Mouse (Mus musculus): ENCODE results near the gene Sox1. TPM values are rescaled to one million over a fixed set of nuclear protein-coding genes. Genes with fewer than 3 reads are reported as not detected.

Sox1 gene
- polyA plus RNA-seq, 1 experiment from 2014 or later = not detected

DNA sequence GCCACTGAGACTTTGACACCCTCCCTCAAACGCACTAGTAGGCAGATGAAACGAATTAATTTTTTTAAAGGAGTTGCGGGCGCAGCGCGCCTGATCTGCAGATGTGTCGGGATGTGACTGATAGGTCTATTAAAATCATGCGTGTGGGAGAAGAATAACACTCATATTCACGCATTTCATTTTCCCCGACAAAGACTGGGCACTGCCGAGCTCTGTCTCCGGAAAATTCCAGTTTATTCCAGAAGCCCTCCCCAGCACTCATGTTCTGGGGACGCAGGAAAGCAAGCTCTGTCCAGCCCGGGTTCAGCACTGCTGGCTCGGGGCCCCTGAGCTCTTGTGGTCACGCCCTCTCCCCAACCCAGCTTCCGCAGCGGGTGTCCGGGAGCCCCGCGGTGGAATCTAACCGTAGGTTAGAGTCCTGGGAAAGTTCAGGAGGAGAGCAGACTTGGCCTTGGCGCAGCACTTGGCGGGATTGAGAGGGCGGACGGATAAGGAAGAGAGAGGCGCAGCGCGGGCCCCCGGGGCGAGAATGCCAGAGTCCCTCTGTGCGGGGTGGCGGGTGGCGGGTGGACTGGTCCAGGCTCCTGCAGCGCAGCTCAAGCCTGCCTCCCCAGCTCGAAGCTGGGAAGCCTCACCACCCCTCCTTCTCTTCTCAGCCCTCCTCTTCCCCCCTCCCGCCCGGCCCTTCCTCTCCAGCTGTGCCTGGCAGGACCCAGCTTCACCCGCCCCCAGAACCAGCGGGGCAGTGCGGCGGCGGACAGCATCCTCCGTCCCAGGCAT lies 5.7 kb downstream of the Sox1 start:
- ATAC-seq (ENCODE audit: low read depth) = no peak
- H3K27ac ChIP-seq = no peak overlapping the region

DNA sequence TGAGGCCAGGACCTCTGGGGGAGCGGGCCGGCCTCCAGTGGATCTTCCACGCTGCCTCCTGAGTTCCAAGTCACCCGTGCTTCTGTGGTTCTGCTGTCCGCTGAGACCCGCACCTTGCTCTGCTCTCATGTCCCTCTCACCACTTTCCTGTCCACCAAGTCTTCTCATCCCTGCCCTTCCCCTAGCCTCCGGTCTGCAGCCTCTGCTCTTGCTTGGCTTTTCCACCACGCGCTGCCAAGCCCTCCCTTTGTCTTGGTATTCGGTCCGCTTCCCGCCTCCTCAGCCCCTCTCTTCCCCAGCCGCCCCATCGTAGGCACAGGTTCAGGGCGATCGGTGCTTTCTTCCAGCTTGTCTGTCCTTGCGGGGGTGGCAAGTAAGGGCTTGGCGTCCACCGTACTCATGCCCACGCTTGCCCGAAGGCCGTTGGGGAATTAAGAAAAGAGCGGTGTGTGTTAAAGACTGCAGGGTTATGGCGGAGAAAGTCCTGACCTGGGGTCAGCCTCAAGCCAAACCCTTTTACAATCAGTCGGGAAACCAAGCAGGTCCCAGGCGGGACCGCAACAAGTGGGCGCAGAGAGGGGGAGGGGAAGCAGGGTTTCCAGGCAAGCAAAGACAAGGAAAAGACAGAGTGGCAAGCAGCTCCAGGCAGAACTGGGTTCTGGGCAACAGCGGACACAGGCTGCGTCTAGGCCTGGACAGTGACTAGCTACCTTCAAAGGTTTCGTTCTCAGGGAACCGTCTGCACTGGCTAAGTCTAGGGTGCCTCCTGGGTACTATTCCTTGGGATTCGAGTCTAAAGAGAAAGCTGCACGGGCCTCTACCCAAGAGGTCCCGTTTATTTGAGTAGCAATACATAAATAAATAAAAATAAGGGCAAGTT lies 6.5 kb downstream of the Sox1 start:
- no peak overlapping the region for H3K4me3 ChIP-seq (replicated peaks)
- H3K9me3 ChIP-seq (replicated peaks) = no peaks in the 10 kb centered on the region
- H3K4me2 ChIP-seq = no peak overlapping the region
- H3K27me3 ChIP-seq = peaks cover 95% of the 10 kb centered on the region
- DNase-seq (no peak), ATAC-seq (ENCODE audit: low read depth) (no peak)
- no peaks in the 10 kb centered on the region for H3K4me1 ChIP-seq (replicated peaks)
- H3K36me3 ChIP-seq = no peaks in the 10 kb centered on the region
- 2% methylated on average over 35 of the region's 35 CpGs for whole genome bisulfite sequencing (ENCODE audit: insufficient replicate concordance)
- H3K9ac ChIP-seq = no peak overlapping the region
- no peak overlapping the region for H3K27ac ChIP-seq

More for the DNA sequence above, 5.7 kb downstream of the Sox1 start:
- Histone ChIP-seq H3K4me3 (replicated peaks) (no peak overlapping the region), H3K9me3 (replicated peaks) (no peaks in the 10 kb centered on the region), H3K4me2 (no peak overlapping the region), H3K4me1 (replicated peaks) (no peaks in the 10 kb centered on the region), H3K36me3 (no peaks in the 10 kb centered on the region), H3K9ac (no peak overlapping the region), H3K27me3 (peaks cover 95% of the 10 kb centered on the region)
- 1% methylated on average over 35 of the region's 44 CpGs for WGBS (ENCODE audit: insufficient replicate concordance)
- DNase-seq = no peak

DNA sequence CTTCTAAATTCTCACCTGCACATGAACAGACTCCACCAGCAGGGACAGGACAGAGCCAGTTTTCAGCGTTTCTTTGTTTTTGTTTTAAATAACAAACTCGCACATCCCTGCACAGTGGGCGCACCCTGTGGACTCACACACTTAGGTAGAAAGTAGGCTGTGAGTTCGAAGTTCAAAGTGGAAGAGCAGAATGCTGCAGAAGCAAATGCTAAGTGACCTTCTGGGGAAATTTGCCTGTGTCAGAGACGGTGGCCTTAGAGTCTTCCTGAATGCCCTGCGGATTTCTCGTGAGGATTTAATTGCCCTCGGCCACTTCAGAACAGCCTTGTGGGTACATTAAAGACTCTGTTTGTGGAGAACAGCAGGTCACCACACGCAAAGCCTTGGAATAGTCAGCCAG lies 7.6 kb downstream of the Sox1 start:
- 6% methylated on average over 9 of the region's 9 CpGs for WGBS (ENCODE audit: insufficient replicate concordance)
- Histone ChIP-seq H3K9me3 (replicated peaks) (no peaks in the 10 kb centered on the region), H3K9ac (no peak overlapping the region), H3K4me2 (no peak overlapping the region), H3K4me1 (replicated peaks) (no peaks in the 10 kb centered on the region), H3K27me3 (peaks cover 92% of the 10 kb centered on the region), H3K4me3 (replicated peaks) (no peak overlapping the region), H3K36me3 (no peaks in the 10 kb centered on the region), H3K27ac (no peak overlapping the region)
- ATAC-seq (ENCODE audit: low read depth) (no peak), DNase-seq (no peak)

DNA sequence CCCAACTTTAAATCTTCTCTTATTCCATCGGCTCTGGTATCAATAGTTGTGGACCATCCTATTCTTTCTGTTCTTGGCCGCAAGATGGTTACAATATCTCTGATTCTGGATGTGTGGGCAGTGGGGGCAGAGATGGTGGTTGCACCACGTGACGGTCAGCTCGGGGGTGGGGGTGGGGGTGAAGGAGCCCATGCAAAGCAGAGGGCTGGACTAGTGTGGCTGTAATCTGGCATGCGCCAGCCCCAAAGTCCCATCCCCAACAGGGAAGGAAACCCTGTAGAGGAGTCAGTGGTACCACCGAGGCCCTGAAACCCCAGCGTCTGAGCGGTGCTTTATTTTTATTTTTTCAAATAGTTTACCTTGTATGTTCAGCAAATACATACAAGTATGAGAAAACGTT lies 12.9 kb downstream of the Sox1 start:
- ATAC-seq (ENCODE audit: low read depth) = no peak
- Histone ChIP-seq H3K4me3 (replicated peaks) (no peak overlapping the region), H3K9ac (no peak overlapping the region), H3K27me3 (peaks cover 66% of the 10 kb centered on the region), H3K4me2 (no peak overlapping the region), H3K9me3 (replicated peaks) (no peaks in the 10 kb centered on the region), H3K27ac (no peak overlapping the region), H3K4me1 (replicated peaks) (no peaks in the 10 kb centered on the region), H3K36me3 (no peaks in the 10 kb centered on the region)
- no peak for DNase-seq
- WGBS (ENCODE audit: insufficient replicate concordance) = 20% methylated on average over 10 of the region's 10 CpGs

DNA sequence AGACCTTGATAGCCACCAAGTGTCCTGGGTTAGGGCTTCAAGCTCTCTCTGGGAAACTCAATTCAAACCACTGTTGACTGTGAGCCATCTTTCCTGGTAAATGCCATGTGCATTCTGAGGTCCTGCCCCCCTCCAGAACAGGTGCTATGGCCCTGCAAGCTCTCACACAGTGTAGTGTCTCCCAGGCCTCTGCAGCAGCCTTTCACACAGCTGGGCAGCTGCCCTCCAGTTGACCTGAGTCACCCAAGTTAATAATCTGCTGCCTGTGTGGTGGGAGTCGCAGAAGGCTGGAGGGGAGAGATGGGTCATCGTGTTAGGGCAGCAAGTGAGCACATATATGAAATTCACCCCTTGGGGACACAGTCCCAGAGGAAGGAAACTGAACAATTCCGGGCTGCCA lies 14.9 kb downstream of the Sox1 start:
- H3K9me3 ChIP-seq (replicated peaks) = no peaks in the 10 kb centered on the region
- H3K27ac ChIP-seq = no peak overlapping the region
- H3K4me2 ChIP-seq = no peak overlapping the region
- peaks cover 51% of the 10 kb centered on the region for H3K27me3 ChIP-seq
- WGBS (ENCODE audit: insufficient replicate concordance) = 44% methylated on average over 3 of the region's 3 CpGs
- no peak overlapping the region for H3K9ac ChIP-seq
- DNase-seq = no peak
- ATAC-seq (ENCODE audit: low read depth) = no peak
- no peaks in the 10 kb centered on the region for H3K36me3 ChIP-seq
- H3K4me3 ChIP-seq (replicated peaks) = no peak overlapping the region
- H3K4me1 ChIP-seq (replicated peaks) = no peaks in the 10 kb centered on the region

DNA sequence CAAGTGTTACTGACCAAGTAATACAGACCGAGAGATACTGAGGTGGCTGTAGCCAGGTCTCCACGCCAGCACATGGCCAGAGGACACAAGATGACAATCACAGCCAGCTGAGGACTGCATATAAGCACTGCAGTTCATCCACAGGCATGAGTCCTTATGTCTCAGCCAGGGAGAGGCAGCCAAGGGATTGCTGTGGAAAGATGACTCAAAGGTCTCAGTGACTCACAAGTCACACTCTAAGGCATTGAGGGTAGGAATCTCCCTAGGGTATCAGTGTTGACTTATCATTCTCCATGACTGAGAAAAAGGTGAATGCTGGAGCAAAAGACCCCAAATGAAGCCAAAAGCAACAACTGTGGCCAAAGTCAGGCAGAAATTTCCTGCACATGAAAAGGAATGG lies 22.0 kb downstream of the Sox1 start:
- 58% methylated on average over 2 of the region's 2 CpGs for WGBS (ENCODE audit: insufficient replicate concordance)
- no peaks in the 10 kb centered on the region for H3K36me3 ChIP-seq
- no peak overlapping the region for H3K4me2 ChIP-seq
- no peak for ATAC-seq (ENCODE audit: low read depth)
- no peak for DNase-seq
- no peak overlapping the region for H3K4me3 ChIP-seq (replicated peaks)
- no peak overlapping the region for H3K27ac ChIP-seq
- peaks cover 10% of the 10 kb centered on the region; the same call in 1 of the 2 replicates for H3K27me3 ChIP-seq
- no peaks in the 10 kb centered on the region for H3K4me1 ChIP-seq (replicated peaks)
- H3K9ac ChIP-seq = no peak overlapping the region
- no peaks in the 10 kb centered on the region for H3K9me3 ChIP-seq (replicated peaks)

DNA sequence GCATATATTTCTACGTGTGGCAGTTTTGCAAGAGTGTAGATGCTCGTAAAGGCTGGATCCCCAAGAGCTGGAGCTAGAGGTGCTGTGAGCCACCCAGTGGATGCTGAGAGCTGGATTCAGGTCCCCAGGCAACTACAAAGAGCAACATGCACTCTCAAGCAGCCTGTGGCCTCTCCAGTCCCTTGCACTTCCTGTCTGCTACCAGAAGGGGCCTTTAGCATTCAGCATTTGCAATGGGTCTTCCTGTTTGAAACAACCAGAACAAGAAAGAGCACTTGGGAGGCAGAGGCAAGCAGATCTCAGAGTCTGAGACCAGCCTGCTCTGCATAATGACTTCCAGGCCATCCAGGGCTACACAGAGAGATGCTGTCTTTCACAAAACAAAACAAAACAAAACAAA lies 25.4 kb downstream of the Sox1 start:
- H3K27ac ChIP-seq = no peak overlapping the region
- ATAC-seq (ENCODE audit: low read depth) (no peak), DNase-seq (no peak)
- peaks cover 20% of the 10 kb centered on the region for H3K27me3 ChIP-seq
- no peak overlapping the region for H3K4me3 ChIP-seq (replicated peaks)
- H3K36me3 ChIP-seq = no peaks in the 10 kb centered on the region
- no peaks in the 10 kb centered on the region for H3K9me3 ChIP-seq (replicated peaks)
- 41% methylated on average over 2 of the region's 2 CpGs for WGBS (ENCODE audit: insufficient replicate concordance)
- no peaks in the 10 kb centered on the region for H3K4me1 ChIP-seq (replicated peaks)
- no peak overlapping the region for H3K4me2 ChIP-seq
- no peak overlapping the region for H3K9ac ChIP-seq

DNA sequence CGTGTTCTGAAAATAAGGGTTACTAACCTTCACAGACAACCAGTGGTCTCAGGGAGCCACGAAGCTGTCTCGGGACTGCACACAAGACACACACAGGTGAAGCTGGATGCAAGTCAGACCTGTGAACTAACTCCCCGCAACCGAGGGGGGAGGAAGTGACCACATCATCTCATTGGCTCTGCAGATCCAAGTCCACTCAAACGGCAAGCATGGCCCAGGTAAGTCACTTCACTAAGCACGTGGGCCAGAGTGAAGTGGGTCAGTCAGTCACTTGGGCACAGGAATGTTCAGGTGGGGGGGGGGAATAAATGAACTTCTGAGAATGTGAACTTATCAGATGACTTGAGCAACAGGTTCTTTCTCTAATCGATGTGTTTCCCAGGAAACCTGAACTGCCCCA lies 30.8 kb downstream of the Sox1 start:
- H3K27ac ChIP-seq = no peak overlapping the region
- no peaks in the 10 kb centered on the region for H3K9me3 ChIP-seq (replicated peaks)
- ATAC-seq (ENCODE audit: low read depth) = no peak
- peaks cover 66% of the 10 kb centered on the region for H3K27me3 ChIP-seq
- no peak overlapping the region for H3K4me3 ChIP-seq (replicated peaks)
- no peaks in the 10 kb centered on the region for H3K36me3 ChIP-seq
- no peaks in the 10 kb centered on the region for H3K4me1 ChIP-seq (replicated peaks)
- H3K4me2 ChIP-seq = no peak overlapping the region
- no peak overlapping the region for H3K9ac ChIP-seq
- WGBS (ENCODE audit: insufficient replicate concordance) = 65% methylated on average over 8 of the region's 8 CpGs
- no peak for DNase-seq

DNA sequence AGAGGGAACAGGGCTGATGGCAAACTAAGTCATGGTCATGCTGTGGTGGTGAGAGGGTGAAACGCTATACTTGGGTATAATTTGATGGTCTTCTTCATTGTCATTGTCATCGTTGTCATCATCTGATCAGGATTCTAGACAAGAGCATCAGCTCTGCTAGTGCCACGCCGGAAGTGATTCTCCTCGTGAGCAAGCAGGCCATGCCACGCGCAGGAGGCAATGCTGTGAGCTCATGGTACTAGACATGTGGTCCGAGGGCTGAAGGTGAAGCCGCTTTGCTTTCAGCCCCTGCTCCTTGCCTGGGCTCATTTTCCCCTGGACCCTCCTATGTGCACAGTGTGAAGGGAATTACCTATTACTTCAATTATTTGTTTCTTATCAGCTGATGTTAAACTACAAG lies 32.3 kb downstream of the Sox1 start:
- DNase-seq (no peak), ATAC-seq (ENCODE audit: low read depth) (no peak)
- Histone ChIP-seq H3K27me3 (peaks cover 81% of the 10 kb centered on the region), H3K9me3 (replicated peaks) (no peaks in the 10 kb centered on the region), H3K9ac (no peak overlapping the region), H3K27ac (no peak overlapping the region), H3K4me3 (replicated peaks) (no peak overlapping the region), H3K4me1 (replicated peaks) (no peaks in the 10 kb centered on the region), H3K4me2 (no peak overlapping the region), H3K36me3 (no peaks in the 10 kb centered on the region)
- 70% methylated on average over 9 of the region's 9 CpGs for WGBS (ENCODE audit: insufficient replicate concordance)

DNA sequence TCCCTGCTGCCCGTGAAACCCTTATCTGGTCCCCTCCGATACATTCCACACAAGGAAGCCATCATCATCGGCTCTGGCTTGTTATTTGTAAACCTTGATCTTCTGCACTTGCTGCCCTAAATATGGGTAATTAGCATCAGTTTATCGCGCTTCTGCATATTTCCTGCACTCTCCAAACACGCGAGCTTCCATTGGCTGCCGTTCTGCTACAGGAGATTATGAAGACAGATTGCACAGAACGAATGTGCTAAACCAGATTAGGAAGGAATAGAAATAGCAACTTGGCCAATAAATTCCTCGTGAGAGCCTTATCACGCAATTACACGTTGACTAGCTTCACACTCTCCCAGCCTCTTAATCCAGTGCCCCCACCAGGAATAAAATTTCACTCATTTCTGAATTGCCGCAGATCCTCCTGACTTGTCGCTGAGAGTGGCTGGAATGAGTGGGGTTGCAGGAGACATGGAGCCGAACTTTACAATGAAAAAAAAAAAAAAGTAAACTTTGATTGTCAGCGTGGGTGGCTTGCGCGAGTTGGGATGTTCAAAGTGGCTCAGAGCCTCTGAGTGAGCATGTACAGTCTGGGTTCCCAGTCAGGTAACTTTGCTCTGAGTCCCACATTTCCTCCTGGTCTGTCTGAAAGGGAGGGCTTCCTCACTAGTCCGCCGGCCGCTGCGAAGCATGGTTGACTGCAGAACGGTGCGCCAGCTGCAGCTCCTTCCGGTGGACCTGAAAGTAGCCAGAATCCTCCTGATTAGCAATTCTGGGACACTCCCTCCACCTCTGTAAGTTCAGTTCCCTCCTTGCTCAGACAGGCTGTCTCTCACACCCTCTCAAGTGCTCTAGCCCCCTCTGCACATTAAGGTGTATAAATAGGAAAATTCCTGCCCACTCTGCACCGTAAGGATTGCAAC lies 33.0 kb downstream of the Sox1 start:
- DNase-seq (no peak), ATAC-seq (ENCODE audit: low read depth) (no peak)
- no peak overlapping the region for H3K27ac ChIP-seq
- no peak overlapping the region for H3K4me3 ChIP-seq (replicated peaks)
- no peak overlapping the region for H3K9ac ChIP-seq
- WGBS (ENCODE audit: insufficient replicate concordance) = 14% methylated on average over 26 of the region's 26 CpGs
- H3K4me2 ChIP-seq = no peak overlapping the region
- peaks cover 87% of the 10 kb centered on the region for H3K27me3 ChIP-seq
- no peaks in the 10 kb centered on the region for H3K36me3 ChIP-seq
- H3K4me1 ChIP-seq (replicated peaks) = no peaks in the 10 kb centered on the region
- no peaks in the 10 kb centered on the region for H3K9me3 ChIP-seq (replicated peaks)

DNA sequence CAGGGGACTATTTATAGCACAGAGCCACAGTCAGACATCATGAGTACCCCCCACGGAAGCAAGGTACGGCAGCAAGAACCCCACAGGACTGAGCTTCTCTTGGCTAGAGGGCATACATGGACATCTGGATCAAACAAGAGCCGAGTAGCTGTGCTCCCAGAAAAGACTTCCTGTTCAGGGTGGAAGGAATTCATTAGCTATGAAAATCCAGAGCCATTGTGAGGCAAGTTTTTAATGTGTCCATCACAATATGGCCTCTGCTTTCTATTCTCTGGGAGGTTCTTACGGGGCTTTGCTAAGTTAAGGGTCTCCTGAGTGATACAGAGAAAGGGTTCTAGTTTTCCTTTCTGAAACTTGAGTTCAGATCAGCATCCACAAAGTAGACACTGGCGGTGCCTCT lies 33.8 kb downstream of the Sox1 start:
- no peak for DNase-seq
- WGBS (ENCODE audit: insufficient replicate concordance) = 33% methylated on average over 5 of the region's 5 CpGs

More for the DNA sequence above, 33.8 kb downstream of the Sox1 start:
- Histone ChIP-seq H3K9ac (no peak overlapping the region), H3K9me3 (replicated peaks) (no peaks in the 10 kb centered on the region), H3K4me1 (replicated peaks) (no peaks in the 10 kb centered on the region), H3K4me3 (replicated peaks) (no peak overlapping the region), H3K36me3 (no peaks in the 10 kb centered on the region), H3K27ac (no peak overlapping the region), H3K4me2 (no peak overlapping the region), H3K27me3 (peaks cover 93% of the 10 kb centered on the region)
- ATAC-seq (ENCODE audit: low read depth) = no peak
